Mouse (Mus musculus) C2C12 (cell line): ENCODE results near the gene Mest.

ENCODE experiments used
- CTCF ChIP-seq: IDR thresholded peaks from one replicate; pipeline ENCODE4 v1.5.1; 2011; ENCODE audit not compliant: control insufficient read depth, insufficient read depth, insufficient read length
- MAX ChIP-seq: IDR thresholded peaks from one replicate; pipeline ENCODE4 v1.6.1; 2011; ENCODE audit warnings: mild to moderate bottlenecking, control low read depth
- MYOD1 ChIP-seq: IDR thresholded peaks from one replicate; pipeline ENCODE4 v1.6.1; 2011; ENCODE audit warnings: low read depth; ENCODE audit not compliant: control insufficient read depth, insufficient read length
- MYOG ChIP-seq: IDR thresholded peaks from one replicate; pipeline ENCODE4 v1.6.1; 2011; ENCODE audit not compliant: control insufficient read depth, insufficient read length; ENCODE audit errors: extremely low read depth
- USF1 ChIP-seq: IDR thresholded peaks from one replicate; pipeline ENCODE4 v1.6.1; 2011; ENCODE audit warnings: low read depth, mild to moderate bottlenecking, control low read depth, moderate library complexity

DNA sequence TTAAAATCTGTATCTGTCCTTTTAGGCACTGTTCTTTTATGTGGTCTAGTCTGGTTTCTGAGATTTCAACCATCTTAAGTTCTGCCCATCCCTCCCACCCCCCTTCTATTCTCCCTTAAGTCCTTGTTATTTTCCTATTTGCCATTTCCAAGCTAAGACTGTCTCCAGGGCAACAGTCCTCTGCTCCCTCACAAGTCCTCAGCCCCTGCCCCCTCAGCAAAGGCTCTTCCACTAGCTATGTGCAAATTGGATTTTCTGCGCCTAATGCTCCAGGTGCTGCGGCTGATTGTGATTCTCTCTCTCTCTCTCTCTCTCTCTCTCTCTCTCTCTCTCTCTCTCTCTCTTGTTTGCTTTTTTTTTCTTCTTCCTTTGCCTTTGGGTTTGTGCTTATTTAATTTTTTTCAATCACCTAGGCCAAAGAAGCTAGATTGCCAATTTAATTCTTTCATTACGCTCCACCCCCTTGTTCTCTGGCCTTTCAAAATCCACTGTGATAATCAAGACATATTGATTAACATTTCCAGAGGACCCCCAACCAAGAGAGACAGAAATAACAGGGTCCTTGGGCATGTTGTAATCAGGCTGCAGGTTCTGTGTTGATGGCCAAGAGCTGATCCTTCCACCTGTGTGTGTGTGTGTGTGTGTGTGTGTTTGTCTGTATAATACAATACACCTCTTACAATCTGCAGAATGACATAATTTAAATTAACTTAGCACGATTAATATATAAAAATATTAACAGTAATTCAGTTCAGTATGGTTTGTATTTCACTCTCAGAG is 772 bp upstream of the Mest start:
- TF ChIP-seq MYOD1 (no peak), MAX (no peak), USF1 (no peak), CTCF (no peak), MYOG (no peak)
